Mouse (Mus musculus): ENCODE measurements around the gene Vmn1r128. TPM values are rescaled to one million over a fixed set of nuclear protein-coding genes. Genes with fewer than 3 reads are reported as not detected.

Gene Vmn1r128
- polyA plus RNA-seq (2012; rRNA removed; ENCODE audit: low replicate concordance), result not detected in 2 replicates

DNA sequence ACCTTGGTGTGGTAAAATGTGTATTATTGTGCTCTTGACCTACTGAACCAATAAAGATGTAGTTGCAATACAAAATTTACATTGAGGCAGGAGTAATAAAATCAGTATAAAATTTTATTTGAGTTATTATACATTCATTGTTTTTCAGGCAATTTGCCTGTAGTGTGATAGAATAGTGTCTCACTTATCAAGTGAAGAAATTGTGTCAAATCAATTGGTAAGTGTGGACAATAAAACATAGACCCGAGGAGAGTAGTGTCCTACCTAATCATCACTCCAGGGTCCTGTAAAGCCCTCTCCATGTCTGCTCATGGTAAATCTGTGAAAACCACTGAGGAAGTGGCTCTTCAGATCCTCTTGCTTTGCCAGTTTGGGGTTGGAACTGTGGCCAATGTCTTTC lies at the start of gene Vmn1r128:
Gene Vmn1r128 (plus strand): TSS at position 301 of the 400 bp plus-strand sequence.

GRCm38 (mm10) chr7:21301367-21301766 lies 47.8 kb upstream of the Vmn1r128 start, which contains the start of gene Vmn1r126:
Vmn1r126 (minus strand) TSS chr7:21301467.

GRCm38 (mm10) chr7:21319761-21320160 lies 29.4 kb upstream of the Vmn1r128 start, which contains the start of gene Vmn1r127:
Vmn1r127 (minus strand) TSS chr7:21319861.

DNA sequence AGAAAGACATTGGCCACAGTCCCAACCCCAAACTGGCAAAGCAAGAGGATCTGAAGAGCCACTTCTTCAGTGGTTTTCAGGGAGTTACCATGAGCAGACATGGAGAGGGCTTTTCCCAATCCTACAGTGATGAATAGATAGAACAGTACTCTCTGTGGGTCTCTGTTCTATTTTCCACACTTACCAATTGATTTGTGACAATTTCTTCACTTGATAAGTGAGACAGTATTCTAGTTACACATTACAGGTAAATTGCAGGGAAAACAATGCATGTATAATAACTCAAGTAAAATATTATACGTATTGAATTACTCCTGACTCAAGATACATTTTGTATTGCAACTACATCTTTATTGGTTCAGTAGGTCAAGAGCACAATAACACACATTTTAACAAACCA lies 12.0 kb downstream of the Vmn1r128 start, which contains the start of gene Vmn1r129:
Gene Vmn1r129 (minus strand): TSS at position 101 of the 400 bp plus-strand sequence.

Other genes with a start within 250 kb of the Vmn1r128 start
- gene Vmn1r122, start 215.2 kb upstream of the Vmn1r128 start, polyA plus RNA-seq (2012; rRNA removed; ENCODE audit: low replicate concordance), result not detected in 2 replicates
- gene Vmn1r123, start 187.2 kb upstream of the Vmn1r128 start, polyA plus RNA-seq (2012; rRNA removed; ENCODE audit: low replicate concordance), result not detected in 2 replicates
- gene Gm5157, start 158.9 kb upstream of the Vmn1r128 start, polyA plus RNA-seq (2012; rRNA removed; ENCODE audit: low replicate concordance), result not detected in 2 replicates
- gene Vmn1r124, start 88.8 kb upstream of the Vmn1r128 start, polyA plus RNA-seq (2012; rRNA removed; ENCODE audit: low replicate concordance), result not detected in 2 replicates
- not detected in 2 replicates for gene Vmn1r125, start 77.2 kb upstream of the Vmn1r128 start, polyA plus RNA-seq (2012; rRNA removed; ENCODE audit: low replicate concordance)
- not detected in 2 replicates for gene Vmn1r126, start 47.9 kb upstream of the Vmn1r128 start, polyA plus RNA-seq (2012; rRNA removed; ENCODE audit: low replicate concordance)
- gene Vmn1r127, start 29.5 kb upstream of the Vmn1r128 start, polyA plus RNA-seq (2012; rRNA removed; ENCODE audit: low replicate concordance), result not detected in 2 replicates
- not detected in 2 replicates for gene Vmn1r129, start 11.9 kb downstream of the Vmn1r128 start, polyA plus RNA-seq (2012; rRNA removed; ENCODE audit: low replicate concordance)
- not detected in 2 replicates for gene Gm6882, start 83.4 kb downstream of the Vmn1r128 start, polyA plus RNA-seq (2012; rRNA removed; ENCODE audit: low replicate concordance)
- not detected in 2 replicates for gene Vmn1r130, start 162.4 kb downstream of the Vmn1r128 start, polyA plus RNA-seq (2012; rRNA removed; ENCODE audit: low replicate concordance)
- not detected in 2 replicates for gene Vmn1r131, start 196.7 kb downstream of the Vmn1r128 start, polyA plus RNA-seq (2012; rRNA removed; ENCODE audit: low replicate concordance)

Measured in duodenum, adult 2 months (tissue).